Mouse (Mus musculus): ENCODE results near the gene Cyp2ab1. TPM values are rescaled to one million over a fixed set of nuclear protein-coding genes. Genes with fewer than 3 reads are reported as not detected.
A peak's percentile ranks its signal among the peaks of the same experiment; 100 is the strongest.

The Cyp2ab1 gene
- polyA plus RNA-seq, 1 experiment from 2014 or later = 0.13 TPM

GRCm38 (mm10) chr16:20328306-20328705 lies 3.1 kb upstream of the Cyp2ab1 start:
- no peaks in the 10 kb centered on the region for H3K4me1 ChIP-seq
- no peaks in the 10 kb centered on the region for H3K9me3 ChIP-seq (replicated peaks)
- H3K27ac ChIP-seq (replicated peaks) = no peak overlapping the region
- no peak overlapping the region for H3K9ac ChIP-seq
- peaks cover 22% of the 10 kb centered on the region for H3K36me3 ChIP-seq
- WGBS = 88% methylated on average over 5 of the region's 5 CpGs
- no peak for ATAC-seq (ENCODE audit: insufficient number of reproducible peaks, low FRiP score, low TSS enrichment, low read depth)
- no peak overlapping the region for H3K4me3 ChIP-seq (replicated peaks)
- no peak overlapping the region for H3K4me2 ChIP-seq (replicated peaks)
- H3K27me3 ChIP-seq = no peaks in the 10 kb centered on the region

GRCm38 (mm10) chr16:20323907-20324306 lies 1.3 kb downstream of the Cyp2ab1 start:
- H3K4me2 ChIP-seq (replicated peaks) = no peak overlapping the region
- no peaks in the 10 kb centered on the region for H3K9me3 ChIP-seq (replicated peaks)
- H3K4me3 ChIP-seq (replicated peaks) = no peak overlapping the region
- no peak overlapping the region for H3K27ac ChIP-seq (replicated peaks)
- no peaks in the 10 kb centered on the region for H3K4me1 ChIP-seq
- no peaks in the 10 kb centered on the region for H3K27me3 ChIP-seq
- 71% methylated on average over 5 of the region's 5 CpGs for WGBS
- no peak for ATAC-seq (ENCODE audit: insufficient number of reproducible peaks, low FRiP score, low TSS enrichment, low read depth)
- H3K36me3 ChIP-seq = no peaks in the 10 kb centered on the region; the same call in 1 of the 2 replicates
- no peak overlapping the region for H3K9ac ChIP-seq

GRCm38 (mm10) chr16:20322274-20322673 lies 2.9 kb downstream of the Cyp2ab1 start:
- no peak for ATAC-seq (ENCODE audit: insufficient number of reproducible peaks, low FRiP score, low TSS enrichment, low read depth)
- Histone ChIP-seq H3K27ac (replicated peaks) (no peak overlapping the region), H3K4me3 (replicated peaks) (no peak overlapping the region), H3K27me3 (no peaks in the 10 kb centered on the region), H3K4me2 (replicated peaks) (no peak overlapping the region), H3K4me1 (no peaks in the 10 kb centered on the region), H3K9me3 (replicated peaks) (no peaks in the 10 kb centered on the region), H3K36me3 (no peaks in the 10 kb centered on the region), H3K9ac (no peak overlapping the region)
- 85% methylated on average over 4 of the region's 4 CpGs for WGBS

DNA sequence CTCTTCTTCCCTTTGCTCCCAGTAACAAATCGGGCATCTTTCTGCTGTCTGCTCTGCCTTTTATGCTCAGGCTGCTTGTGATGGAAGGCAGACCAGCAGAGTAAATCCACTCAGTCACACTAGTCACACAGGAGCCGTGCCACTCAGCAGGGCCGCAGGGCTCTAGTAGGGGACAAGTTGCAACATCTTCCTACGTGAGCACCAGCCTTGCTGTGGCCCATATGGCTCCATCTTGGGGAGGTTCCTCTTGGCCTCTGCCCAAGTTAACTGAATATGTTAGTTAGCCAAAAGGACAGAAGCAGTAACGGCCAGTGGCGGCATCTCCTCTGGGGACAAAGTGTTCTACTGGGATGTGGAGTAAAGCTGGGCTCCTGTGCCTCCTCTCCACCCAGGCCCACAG lies 8.4 kb downstream of the Cyp2ab1 start:
- no peaks in the 10 kb centered on the region for H3K4me1 ChIP-seq
- ATAC-seq (ENCODE audit: insufficient number of reproducible peaks, low FRiP score, low TSS enrichment, low read depth) = no peak
- no peak overlapping the region for H3K9ac ChIP-seq
- WGBS = 75% methylated on average over 6 of the region's 6 CpGs
- no peak overlapping the region for H3K4me3 ChIP-seq (replicated peaks)
- no peaks in the 10 kb centered on the region for H3K9me3 ChIP-seq (replicated peaks)
- no peaks in the 10 kb centered on the region for H3K36me3 ChIP-seq
- H3K27ac ChIP-seq (replicated peaks) = no peak overlapping the region
- no peaks in the 10 kb centered on the region for H3K27me3 ChIP-seq
- no peak overlapping the region for H3K4me2 ChIP-seq (replicated peaks)

DNA sequence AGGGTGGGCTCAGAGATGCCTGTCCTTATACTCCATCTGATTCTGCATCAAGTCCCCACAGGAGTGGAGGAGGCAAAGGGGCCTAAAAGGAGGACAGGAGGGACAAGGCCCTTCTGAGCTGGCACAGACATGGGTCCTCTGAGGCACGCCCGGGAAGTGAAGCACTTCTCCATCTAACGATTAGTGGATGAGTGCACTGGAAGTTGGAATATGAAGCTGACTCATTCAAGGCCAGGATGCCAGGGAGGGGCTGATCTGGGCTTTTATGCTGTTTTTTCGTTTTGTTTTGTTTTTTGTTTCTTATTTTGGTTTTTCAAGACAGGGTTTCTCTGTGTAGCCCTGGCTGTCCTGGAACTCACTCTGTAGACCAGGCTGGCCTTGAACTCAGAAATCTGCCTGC lies 9.9 kb downstream of the Cyp2ab1 start:
- no peak overlapping the region for H3K9ac ChIP-seq
- no peaks in the 10 kb centered on the region for H3K27me3 ChIP-seq
- no peak overlapping the region for H3K27ac ChIP-seq (replicated peaks)
- no peaks in the 10 kb centered on the region for H3K9me3 ChIP-seq (replicated peaks)
- 76% methylated on average over 4 of the region's 4 CpGs for WGBS
- no peak for ATAC-seq (ENCODE audit: insufficient number of reproducible peaks, low FRiP score, low TSS enrichment, low read depth)
- H3K4me1 ChIP-seq = no peaks in the 10 kb centered on the region
- H3K4me3 ChIP-seq (replicated peaks) = no peak overlapping the region
- no peak overlapping the region for H3K4me2 ChIP-seq (replicated peaks)
- H3K36me3 ChIP-seq = no peaks in the 10 kb centered on the region

- H3K9me3 ChIP-seq (replicated peaks) = no peaks in the 10 kb centered on the region
- H3K27ac ChIP-seq (replicated peaks) = no peak overlapping the region
- no peaks in the 10 kb centered on the region for H3K27me3 ChIP-seq
- H3K4me1 ChIP-seq = no peaks in the 10 kb centered on the region
- ATAC-seq (ENCODE audit: insufficient number of reproducible peaks, low FRiP score, low TSS enrichment, low read depth) = no peak
- WGBS = 66% methylated on average over 14 of the region's 14 CpGs
- H3K36me3 ChIP-seq = no peaks in the 10 kb centered on the region
- H3K4me2 ChIP-seq (replicated peaks) = no peak overlapping the region
- no peak overlapping the region for H3K4me3 ChIP-seq (replicated peaks)
- no peak overlapping the region for H3K9ac ChIP-seq
Observed at GRCm38 (mm10) chr16:20312272-20312671, 12.9 kb downstream of the Cyp2ab1 start.

GRCm38 (mm10) chr16:20301770-20302649 lies 23.2 kb downstream of the Cyp2ab1 start, which contains the start of gene Parl:
Parl (minus strand) TSS chr16:20302387.
- peak; percentile 83 for ATAC-seq (ENCODE audit: insufficient number of reproducible peaks, low FRiP score, low TSS enrichment, low read depth)
- H3K4me2 ChIP-seq (replicated peaks) = peak within 1 kb of the TSS; percentile 69
- peak within 1 kb of the TSS; percentile 78 for H3K9ac ChIP-seq
- no peaks in the 10 kb centered on the region for H3K27me3 ChIP-seq
- peaks cover 20% of the 10 kb centered on the region for H3K4me1 ChIP-seq
- H3K36me3 ChIP-seq = peaks cover 4% of the 10 kb centered on the region
- peak within 1 kb of the TSS; percentile 74 for H3K27ac ChIP-seq (replicated peaks)
- WGBS = under 1% methylated on average over 52 of the region's 52 CpGs
- H3K4me3 ChIP-seq (replicated peaks) = peak within 1 kb of the TSS; percentile 93
- no peaks in the 10 kb centered on the region for H3K9me3 ChIP-seq (replicated peaks)

- Histone ChIP-seq H3K27me3 (no peaks in the 10 kb centered on the region), H3K4me1 (peaks cover 20% of the 10 kb centered on the region), H3K9me3 (replicated peaks) (no peaks in the 10 kb centered on the region), H3K4me2 (replicated peaks) (no peak overlapping the region), H3K9ac (no peak overlapping the region), H3K27ac (replicated peaks) (no peak overlapping the region), H3K4me3 (replicated peaks) (no peak overlapping the region), H3K36me3 (peaks cover 19% of the 10 kb centered on the region)
- WGBS = 92% methylated on average over 2 of the region's 2 CpGs
- ATAC-seq (ENCODE audit: insufficient number of reproducible peaks, low FRiP score, low TSS enrichment, low read depth) = no peak
Observed at GRCm38 (mm10) chr16:20300076-20300475, 25.1 kb downstream of the Cyp2ab1 start.

GRCm38 (mm10) chr16:20280238-20280637 lies 45.0 kb downstream of the Cyp2ab1 start:
- Histone ChIP-seq H3K27ac (replicated peaks) (no peak overlapping the region), H3K9me3 (replicated peaks) (no peaks in the 10 kb centered on the region), H3K4me1 (no peaks in the 10 kb centered on the region), H3K36me3 (peaks cover 64% of the 10 kb centered on the region), H3K4me2 (replicated peaks) (no peak overlapping the region), H3K27me3 (no peaks in the 10 kb centered on the region), H3K9ac (no peak overlapping the region), H3K4me3 (replicated peaks) (no peak overlapping the region)
- 79% methylated on average over 4 of the region's 4 CpGs for WGBS
- no peak for ATAC-seq (ENCODE audit: insufficient number of reproducible peaks, low FRiP score, low TSS enrichment, low read depth)

DNA sequence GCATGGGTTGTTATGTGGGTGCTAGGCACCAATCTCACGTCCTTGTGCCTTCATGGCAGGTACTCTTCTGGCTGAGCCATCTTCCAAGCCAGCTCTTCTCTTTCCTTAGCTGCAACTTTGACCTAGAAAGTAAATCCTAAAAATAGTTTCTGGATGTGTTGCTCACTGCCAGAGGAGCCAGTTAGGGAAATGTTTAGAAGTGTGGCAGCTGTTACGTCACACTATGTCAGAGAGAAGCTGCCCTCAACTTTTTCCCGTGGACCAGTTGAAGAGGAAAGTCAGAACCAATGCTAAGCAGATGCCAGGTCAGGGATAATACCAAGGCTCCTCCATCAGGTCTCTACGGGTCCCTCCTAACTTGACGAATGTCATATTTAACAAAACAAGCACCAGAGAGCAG lies 45.8 kb downstream of the Cyp2ab1 start:
- H3K4me3 ChIP-seq (replicated peaks) = no peak overlapping the region
- WGBS = 92% methylated on average over 5 of the region's 5 CpGs
- no peaks in the 10 kb centered on the region for H3K9me3 ChIP-seq (replicated peaks)
- H3K27ac ChIP-seq (replicated peaks) = no peak overlapping the region
- H3K4me1 ChIP-seq = no peaks in the 10 kb centered on the region
- no peak overlapping the region for H3K4me2 ChIP-seq (replicated peaks)
- H3K36me3 ChIP-seq = peaks cover 59% of the 10 kb centered on the region
- ATAC-seq (ENCODE audit: insufficient number of reproducible peaks, low FRiP score, low TSS enrichment, low read depth) = no peak
- H3K9ac ChIP-seq = no peak overlapping the region
- H3K27me3 ChIP-seq = no peaks in the 10 kb centered on the region

- Histone ChIP-seq H3K27me3 (no peaks in the 10 kb centered on the region), H3K9ac (no peak overlapping the region), H3K4me2 (replicated peaks) (no peak overlapping the region), H3K4me1 (no peaks in the 10 kb centered on the region), H3K4me3 (replicated peaks) (no peak overlapping the region), H3K9me3 (replicated peaks) (no peaks in the 10 kb centered on the region), H3K27ac (replicated peaks) (no peak overlapping the region), H3K36me3 (0 out of 2 replicates have a peak, but pooled peaks cover 1% of the 10 kb centered on the region)
- WGBS = 44% methylated on average over 3 of the region's 3 CpGs
- ATAC-seq (ENCODE audit: insufficient number of reproducible peaks, low FRiP score, low TSS enrichment, low read depth) = no peak
Observed at GRCm38 (mm10) chr16:20272994-20273393, 52.2 kb downstream of the Cyp2ab1 start.

GRCm38 (mm10) chr16:20271339-20271738 lies 53.9 kb downstream of the Cyp2ab1 start:
- Histone ChIP-seq H3K36me3 (no peaks in the 10 kb centered on the region), H3K4me2 (replicated peaks) (no peak overlapping the region), H3K9ac (no peak overlapping the region), H3K4me1 (no peaks in the 10 kb centered on the region), H3K9me3 (replicated peaks) (no peaks in the 10 kb centered on the region), H3K27ac (replicated peaks) (no peak overlapping the region), H3K4me3 (replicated peaks) (no peak overlapping the region), H3K27me3 (no peaks in the 10 kb centered on the region)
- ATAC-seq (ENCODE audit: insufficient number of reproducible peaks, low FRiP score, low TSS enrichment, low read depth) = no peak
- WGBS = 60% methylated on average over 4 of the region's 4 CpGs
